Mouse (Mus musculus) midbrain, embryonic 16.5 days (tissue): Measurements from ENCODE around the gene Tep1. TPM values are rescaled to one million over a fixed set of nuclear protein-coding genes. Genes with fewer than 3 reads are reported as not detected.
A peak's percentile ranks its signal among the peaks of the same experiment; 100 is the strongest.

Experiments
- ATAC-seq: fragments of 200-750 bp; cut with Nextera tagmentation; 2 replicates; pipeline ENCODE4 v1.8.0; 2017; ENCODE audit warnings: moderate TSS enrichment
- H3K27ac ChIP-seq: fragments of 300-500 bp; sonication (generic); 2 replicates; pipeline ENCODE4 v1.5.1; 2014; ENCODE audit warnings: mild to moderate bottlenecking, low read length, mixed read lengths
- H3K27me3 ChIP-seq: fragments of 300-500 bp; sonication (generic); 2 replicates; pipeline ENCODE4 v1.6.1; 2014; ENCODE audit warnings: low read depth, low read length, mixed read lengths; ENCODE audit not compliant: control insufficient read depth, insufficient read depth
- H3K36me3 ChIP-seq: fragments of 300-500 bp; sonication (generic); 2 replicates; pipeline ENCODE4 v1.6.1; 2014; ENCODE audit warnings: mild to moderate bottlenecking, low read length, moderate library complexity, mixed read lengths; ENCODE audit not compliant: control insufficient read depth, insufficient read depth
- H3K4me1 ChIP-seq: fragments of 300-500 bp; sonication (generic); 2 replicates; pipeline ENCODE4 v1.6.1; 2014; ENCODE audit warnings: mild to moderate bottlenecking, low read length, mixed read lengths; ENCODE audit not compliant: control insufficient read depth, insufficient read depth
- H3K4me2 ChIP-seq: fragments of 300-500 bp; sonication (generic); 2 replicates; pipeline ENCODE4 v1.6.1; 2014; ENCODE audit warnings: mild to moderate bottlenecking, low read length, mixed read lengths
- H3K4me3 ChIP-seq: fragments of 300-500 bp; sonication (generic); 2 replicates; pipeline ENCODE4 v1.5.1; 2014; ENCODE audit warnings: low read depth, mild to moderate bottlenecking, low read length, moderate library complexity, mixed read lengths
- H3K9ac ChIP-seq: fragments of 300-500 bp; sonication (generic); 2 replicates; pipeline ENCODE4 v1.6.1; 2014; ENCODE audit warnings: low read depth, low read length, mixed read lengths
- H3K9me3 ChIP-seq: fragments of 300-500 bp; sonication (generic); replicated peaks from 2 replicates; pipeline ENCODE4 v1.6.1; 2014; ENCODE audit warnings: mild to moderate bottlenecking, low read length, mixed read lengths; ENCODE audit not compliant: control insufficient read depth, poor library complexity, severe bottlenecking
- WGBS: fragments of 180-500 bp; shearing (Covaris S2); extraction: QIAGEN DNeasy Blood & Tissue Kit; methylation state at CpG from one replicate; pipeline ENCODE4 v1.1.7; 2014; 5-methylcytosine and 5-hydroxymethylcytosine counted together
- polyA plus RNA-seq: library from polyadenylated mRNA; unstranded; fragments of >200 nt; fragmentation: Nextera tagmentation; extraction: Ambion mirVana; gene quantifications from 2 replicates; pipeline ENCODE4 v1.2.1, GENCODE M21; 2015

Gene Tep1
- polyA plus RNA-seq, 1 experiment from 2014 or later = 1.6 TPM

- H3K4me2 ChIP-seq = peak overlapping the region; percentile 65
- peaks cover 12% of the 10 kb centered on the region for H3K4me1 ChIP-seq
- H3K27me3 ChIP-seq = no peaks in the 10 kb centered on the region; the same call in 1 of the 2 replicates
- peak; percentile 90 for ATAC-seq
- 16% methylated on average over 23 of the region's 23 CpGs for WGBS
- peak overlapping the region; percentile 41 for H3K4me3 ChIP-seq
- H3K9ac ChIP-seq = peak overlapping the region; percentile 64
- H3K9me3 ChIP-seq = no peaks in the 10 kb centered on the region
- H3K36me3 ChIP-seq = no peaks in the 10 kb centered on the region
- H3K27ac ChIP-seq = peak overlapping the region; percentile 28
Observed at GRCm38 (mm10) chr14:50896747-50897373, 26.5 kb upstream of the Tep1 start.

GRCm38 (mm10) chr14:50895985-50896746 lies 25.8 kb upstream of the Tep1 start:
- 15% methylated on average over 19 of the region's 19 CpGs for WGBS
- H3K27ac ChIP-seq = peak overlapping the region; percentile 28

GRCm38 (mm10) chr14:50895407-50895806 lies 25.0 kb upstream of the Tep1 start:
- ATAC-seq = no peak
- H3K36me3 ChIP-seq = no peaks in the 10 kb centered on the region
- H3K9ac ChIP-seq = no peak overlapping the region
- no peaks in the 10 kb centered on the region; the same call in 1 of the 2 replicates for H3K27me3 ChIP-seq
- no peaks in the 10 kb centered on the region for H3K9me3 ChIP-seq
- peaks cover 12% of the 10 kb centered on the region for H3K4me1 ChIP-seq
- H3K4me2 ChIP-seq = no peak overlapping the region
- no peak overlapping the region for H3K4me3 ChIP-seq
- no peak overlapping the region for H3K27ac ChIP-seq

More at GRCm38 (mm10) chr14:50895985-50896746, 25.8 kb upstream of the Tep1 start:
- H3K9me3 ChIP-seq = no peaks in the 10 kb centered on the region
- H3K4me2 ChIP-seq = peak overlapping the region; percentile 65
- H3K36me3 ChIP-seq = no peaks in the 10 kb centered on the region
- H3K9ac ChIP-seq = peak overlapping the region; percentile 64
- peak overlapping the region; percentile 41 for H3K4me3 ChIP-seq
- peak; percentile 64 for ATAC-seq
- H3K4me1 ChIP-seq = peaks cover 12% of the 10 kb centered on the region
- no peaks in the 10 kb centered on the region; the same call in 1 of the 2 replicates for H3K27me3 ChIP-seq

- 88% methylated on average over 22 of the region's 22 CpGs for WGBS
- Histone ChIP-seq H3K4me2 (no peak overlapping the region), H3K27me3 (no peaks in the 10 kb centered on the region; the same call in 1 of the 2 replicates), H3K4me1 (peaks cover 12% of the 10 kb centered on the region), H3K9me3 (no peaks in the 10 kb centered on the region), H3K4me3 (no peak overlapping the region), H3K9ac (no peak overlapping the region), H3K27ac (no peak overlapping the region), H3K36me3 (no peaks in the 10 kb centered on the region)
- ATAC-seq = no peak
Observed at GRCm38 (mm10) chr14:50892541-50893459, 22.4 kb upstream of the Tep1 start.

- H3K4me1 ChIP-seq = peaks cover 9% of the 10 kb centered on the region
- H3K27ac ChIP-seq = no peak overlapping the region
- no peaks in the 10 kb centered on the region; the same call in 1 of the 2 replicates for H3K27me3 ChIP-seq
- no peaks in the 10 kb centered on the region for H3K36me3 ChIP-seq
- H3K9ac ChIP-seq = no peak overlapping the region
- no peak overlapping the region for H3K4me2 ChIP-seq
- no peaks in the 10 kb centered on the region for H3K9me3 ChIP-seq
- ATAC-seq = no peak
- no peak overlapping the region for H3K4me3 ChIP-seq
- 92% methylated on average over 7 of the region's 7 CpGs for WGBS
Observed at GRCm38 (mm10) chr14:50892091-50892490, 21.7 kb upstream of the Tep1 start.

- Histone ChIP-seq H3K4me3 (no peak overlapping the region), H3K4me2 (no peak overlapping the region), H3K9me3 (no peaks in the 10 kb centered on the region), H3K9ac (no peak overlapping the region), H3K27me3 (no peaks in the 10 kb centered on the region), H3K4me1 (peaks cover 7% of the 10 kb centered on the region), H3K36me3 (no peaks in the 10 kb centered on the region), H3K27ac (no peak overlapping the region)
- no peak for ATAC-seq
- 92% methylated on average over 8 of the region's 8 CpGs for WGBS
Observed at GRCm38 (mm10) chr14:50891621-50892020, 21.3 kb upstream of the Tep1 start.

- Histone ChIP-seq H3K36me3 (no peaks in the 10 kb centered on the region), H3K4me1 (no peaks in the 10 kb centered on the region), H3K4me3 (no peak overlapping the region), H3K27ac (no peak overlapping the region), H3K9me3 (no peaks in the 10 kb centered on the region), H3K4me2 (no peak overlapping the region), H3K27me3 (no peaks in the 10 kb centered on the region), H3K9ac (no peak overlapping the region)
- WGBS = 83% methylated on average over 6 of the region's 6 CpGs
- ATAC-seq = no peak
Observed at GRCm38 (mm10) chr14:50876236-50876950, 6.0 kb upstream of the Tep1 start.

- WGBS = 83% methylated on average over 6 of the region's 6 CpGs
- no peak for ATAC-seq
Observed at GRCm38 (mm10) chr14:50875591-50876230, 5.4 kb upstream of the Tep1 start.

More at GRCm38 (mm10) chr14:50875591-50876230, 5.4 kb upstream of the Tep1 start:
- Histone ChIP-seq H3K4me1 (peaks cover 4% of the 10 kb centered on the region), H3K9me3 (no peaks in the 10 kb centered on the region), H3K9ac (no peak overlapping the region), H3K36me3 (no peaks in the 10 kb centered on the region), H3K4me2 (no peak overlapping the region), H3K27me3 (no peaks in the 10 kb centered on the region), H3K4me3 (no peak overlapping the region), H3K27ac (no peak overlapping the region)
